17 mouse cellular contexts compared by ENCODE assay signal in genomic region chr15:26377355-26377754, GRCm38 (mm10).
"Had no signal": no experiment of that assay in that cellular context is flagged by ENCODE, and none has a peak within 500 bp of the region (broad histone marks: within the 10 kb centered on the region; RNA-seq: fewer than 3 reads in every experiment).

No protein-coding gene starts in this region.

- H3K4me3 ChIP-seq: layer of hippocampus, adult 2 months; limb, embryonic 10.5 days; limb, embryonic 13.5 days; liver, embryonic 13.5 days; midbrain, embryonic 12.5 days had no signal

- DNase-seq: kidney, adult 2 months; kidney, postnatal 25 days; layer of hippocampus, adult 9-11 months; liver, embryonic 13.5 days; lung, adult 2 months; lung, postnatal 14 days; lung, postnatal 4 days; thymus, adult 2 months; thymus, postnatal 14 days; thymus, postnatal 4 days had no signal

- H3K4me1 ChIP-seq: limb, embryonic 10.5 days; limb, embryonic 13.5 days; liver, embryonic 13.5 days; midbrain, embryonic 12.5 days had no signal

- H3K4me2 ChIP-seq: limb, embryonic 13.5 days; liver, embryonic 13.5 days; midbrain, embryonic 12.5 days had no signal

- H3K9me3 ChIP-seq: limb, embryonic 10.5 days; limb, embryonic 13.5 days; liver, embryonic 13.5 days; midbrain, embryonic 12.5 days had no signal

- H3K27ac ChIP-seq: kidney, postnatal 0 days; layer of hippocampus, adult 2 months; limb, embryonic 10.5 days; limb, embryonic 13.5 days; liver, embryonic 13.5 days; midbrain, embryonic 12.5 days had no signal

- H3K36me3 ChIP-seq: limb, embryonic 10.5 days; limb, embryonic 13.5 days; liver, embryonic 13.5 days; midbrain, embryonic 12.5 days had no signal

- H3K9ac ChIP-seq: limb, embryonic 13.5 days; liver, embryonic 13.5 days; midbrain, embryonic 12.5 days had no signal

- H3K27me3 ChIP-seq: limb, embryonic 13.5 days; liver, embryonic 13.5 days; midbrain, embryonic 12.5 days had no signal

- ATAC-seq: intestine, postnatal 0 days; midbrain, embryonic 16.5 days had no signal
